Mouse (Mus musculus): ENCODE measurements around the gene Gnb4. TPM values are rescaled to one million over a fixed set of nuclear protein-coding genes. Genes with fewer than 3 reads are reported as not detected.

Gene Gnb4
- polyA plus RNA-seq, 1 experiment, result 7.6 TPM

GRCm38 (mm10) chr3:32649284-32649683, 32.9 kb upstream of the Gnb4 start:
- no peak for TF ChIP-seq CTCF (IDR thresholded peaks at IDR 0.05; ENCODE audit: low read depth, low read length)
- TF ChIP-seq POLR2A (IDR thresholded peaks at IDR 0.05; ENCODE audit: borderline replicate concordance, low read depth, low read length), result no peak
- no peak overlapping the region for H3K4me3 ChIP-seq (ENCODE audit: insufficient read depth, low read length)
- H3K27ac ChIP-seq (ENCODE audit: insufficient read depth, low read depth, low read length), result no peak overlapping the region
- no peaks in the 10 kb centered on the region for H3K4me1 ChIP-seq (ENCODE audit: control insufficient read depth, insufficient read depth, low read length)

GRCm38 (mm10) chr3:32646918-32647317, 30.5 kb upstream of the Gnb4 start:
- no peak overlapping the region for H3K27ac ChIP-seq (ENCODE audit: insufficient read depth, low read depth, low read length)
- TF ChIP-seq CTCF (IDR thresholded peaks at IDR 0.05; ENCODE audit: low read depth, low read length), result no peak
- TF ChIP-seq POLR2A (IDR thresholded peaks at IDR 0.05; ENCODE audit: borderline replicate concordance, low read depth, low read length), result no peak
- H3K4me3 ChIP-seq (ENCODE audit: insufficient read depth, low read length), result no peak overlapping the region
- H3K4me1 ChIP-seq (ENCODE audit: control insufficient read depth, insufficient read depth, low read length), result no peaks in the 10 kb centered on the region

- Histone ChIP-seq H3K4me3 (ENCODE audit: insufficient read depth, low read length) (no peak overlapping the region), H3K4me1 (ENCODE audit: control insufficient read depth, insufficient read depth, low read length) (no peaks in the 10 kb centered on the region), H3K27ac (ENCODE audit: insufficient read depth, low read depth, low read length) (no peak overlapping the region)
- TF ChIP-seq CTCF (IDR thresholded peaks at IDR 0.05; ENCODE audit: low read depth, low read length) (no peak), POLR2A (IDR thresholded peaks at IDR 0.05; ENCODE audit: borderline replicate concordance, low read depth, low read length) (no peak)
Measured at GRCm38 (mm10) chr3:32644751-32645150, 28.4 kb upstream of the Gnb4 start.

- H3K27ac ChIP-seq (ENCODE audit: insufficient read depth, low read depth, low read length), result no peak overlapping the region
- H3K4me1 ChIP-seq (ENCODE audit: control insufficient read depth, insufficient read depth, low read length), result no peaks in the 10 kb centered on the region
- no peak overlapping the region for H3K4me3 ChIP-seq (ENCODE audit: insufficient read depth, low read length)
- TF ChIP-seq POLR2A (IDR thresholded peaks at IDR 0.05; ENCODE audit: borderline replicate concordance, low read depth, low read length), result no peak
Measured at GRCm38 (mm10) chr3:32642116-32642515, 25.7 kb upstream of the Gnb4 start.

GRCm38 (mm10) chr3:32638240-32638639, 21.9 kb upstream of the Gnb4 start:
- TF ChIP-seq CTCF (IDR thresholded peaks at IDR 0.05; ENCODE audit: low read depth, low read length), result no peak
- Histone ChIP-seq H3K4me3 (ENCODE audit: insufficient read depth, low read length) (no peak overlapping the region), H3K27ac (ENCODE audit: insufficient read depth, low read depth, low read length) (no peak overlapping the region), H3K4me1 (ENCODE audit: control insufficient read depth, insufficient read depth, low read length) (no peaks in the 10 kb centered on the region)

GRCm38 (mm10) chr3:32632760-32633264, 16.4 kb upstream of the Gnb4 start:
- Histone ChIP-seq H3K27ac (ENCODE audit: insufficient read depth, low read depth, low read length) (no peak overlapping the region), H3K4me1 (ENCODE audit: control insufficient read depth, insufficient read depth, low read length) (no peaks in the 10 kb centered on the region), H3K4me3 (ENCODE audit: insufficient read depth, low read length) (no peak overlapping the region)
- TF ChIP-seq CTCF (IDR thresholded peaks at IDR 0.05; ENCODE audit: low read depth, low read length) (no peak), POLR2A (IDR thresholded peaks at IDR 0.05; ENCODE audit: borderline replicate concordance, low read depth, low read length) (no peak)

- H3K4me1 ChIP-seq (ENCODE audit: control insufficient read depth, insufficient read depth, low read length), result no peaks in the 10 kb centered on the region
- no peak for TF ChIP-seq POLR2A (IDR thresholded peaks at IDR 0.05; ENCODE audit: borderline replicate concordance, low read depth, low read length)
- H3K4me3 ChIP-seq (ENCODE audit: insufficient read depth, low read length), result no peak overlapping the region
- no peak overlapping the region for H3K27ac ChIP-seq (ENCODE audit: insufficient read depth, low read depth, low read length)
Measured at GRCm38 (mm10) chr3:32630210-32630609, 13.8 kb upstream of the Gnb4 start.

GRCm38 (mm10) chr3:32628141-32628540, 11.8 kb upstream of the Gnb4 start:
- Histone ChIP-seq H3K27ac (ENCODE audit: insufficient read depth, low read depth, low read length) (no peak overlapping the region), H3K4me1 (ENCODE audit: control insufficient read depth, insufficient read depth, low read length) (no peaks in the 10 kb centered on the region), H3K4me3 (ENCODE audit: insufficient read depth, low read length) (no peak overlapping the region)
- no peak for TF ChIP-seq CTCF (IDR thresholded peaks at IDR 0.05; ENCODE audit: low read depth, low read length)
- no peak for TF ChIP-seq POLR2A (IDR thresholded peaks at IDR 0.05; ENCODE audit: borderline replicate concordance, low read depth, low read length)

- TF ChIP-seq CTCF (IDR thresholded peaks at IDR 0.05; ENCODE audit: low read depth, low read length) (no peak), POLR2A (IDR thresholded peaks at IDR 0.05; ENCODE audit: borderline replicate concordance, low read depth, low read length) (no peak)
- H3K4me1 ChIP-seq (ENCODE audit: control insufficient read depth, insufficient read depth, low read length), result no peaks in the 10 kb centered on the region
- H3K4me3 ChIP-seq (ENCODE audit: insufficient read depth, low read length), result no peak overlapping the region
- H3K27ac ChIP-seq (ENCODE audit: insufficient read depth, low read depth, low read length), result no peak overlapping the region
Measured at GRCm38 (mm10) chr3:32622106-32622505, 5.7 kb upstream of the Gnb4 start.

- no peak for TF ChIP-seq CTCF (IDR thresholded peaks at IDR 0.05; ENCODE audit: low read depth, low read length)
- no peak for TF ChIP-seq POLR2A (IDR thresholded peaks at IDR 0.05; ENCODE audit: borderline replicate concordance, low read depth, low read length)
- Histone ChIP-seq H3K27ac (ENCODE audit: insufficient read depth, low read depth, low read length) (no peak overlapping the region), H3K4me1 (ENCODE audit: control insufficient read depth, insufficient read depth, low read length) (no peaks in the 10 kb centered on the region), H3K4me3 (ENCODE audit: insufficient read depth, low read length) (no peak overlapping the region)
Measured at GRCm38 (mm10) chr3:32621658-32622057, 5.3 kb upstream of the Gnb4 start.

- no peak overlapping the region for H3K27ac ChIP-seq (ENCODE audit: insufficient read depth, low read depth, low read length)
- no peak for TF ChIP-seq POLR2A (IDR thresholded peaks at IDR 0.05; ENCODE audit: borderline replicate concordance, low read depth, low read length)
- peaks cover 3% of the 10 kb centered on the region; the same call in 1 of the 2 replicates for H3K4me1 ChIP-seq (ENCODE audit: control insufficient read depth, insufficient read depth, low read length)
- H3K4me3 ChIP-seq (ENCODE audit: insufficient read depth, low read length), result no peak overlapping the region
Measured at GRCm38 (mm10) chr3:32617053-32617642, 763 bp upstream of the Gnb4 start.

Data from bone marrow macrophage, adult 2 months (primary cell).